Mouse (Mus musculus): Measurements from ENCODE around the gene Prss8. TPM values are rescaled to one million over a fixed set of nuclear protein-coding genes. Genes with fewer than 3 reads are reported as not detected.

Gene Prss8
- polyA plus RNA-seq (2014; fragmentation: Nextera tagmentation; extraction: Ambion mirVana): 3.4 and 4.9 TPM in 2 replicates

DNA sequence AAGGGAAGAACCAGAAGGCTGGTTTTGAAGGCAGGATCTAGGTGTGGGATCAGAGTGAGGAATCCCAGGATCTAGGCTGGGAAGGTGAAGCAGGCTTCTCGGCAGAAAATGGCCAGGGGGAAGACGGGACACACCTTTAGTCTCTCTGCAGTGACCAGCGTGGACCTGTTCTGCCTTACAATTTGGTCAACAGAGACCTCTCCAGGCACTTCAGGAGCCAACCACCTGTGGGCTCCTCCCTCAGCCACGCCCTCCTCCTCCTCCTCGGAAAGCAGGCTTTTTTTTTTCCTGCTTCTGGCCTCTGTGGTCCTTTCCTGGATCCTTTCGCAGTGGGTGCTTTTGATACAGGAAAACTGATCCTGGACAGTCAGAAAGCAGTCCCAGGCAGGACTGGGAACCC is at the start of gene Prss8:
Gene Prss8, minus strand, starts transcription at position 182 of the 400 bp plus-strand sequence.
- H3K9me3 ChIP-seq (ENCODE audit: control insufficient read depth, low read length): no peaks in the 10 kb centered on the region
- no peak within 1 kb of the TSS for H3K9ac ChIP-seq (ENCODE audit: low read depth, low read length)
- no peak for DNase-seq (ENCODE audit: low spot score)
- no peak within 1 kb of the TSS for H3K27ac ChIP-seq (ENCODE audit: low read depth, low read length)
- H3K36me3 ChIP-seq (ENCODE audit: control insufficient read depth, insufficient read depth, low read length): no peaks in the 10 kb centered on the region
- no peaks in the 10 kb centered on the region; the same call in 1 of the 2 replicates for H3K4me1 ChIP-seq (replicated peaks; ENCODE audit: control insufficient read depth, insufficient read depth, low read length)
- no peak for ATAC-seq (ENCODE audit: low FRiP score)
- peaks cover 12% of the 10 kb centered on the region for H3K27me3 ChIP-seq (ENCODE audit: control insufficient read depth, insufficient read depth, low read length)
- H3K4me2 ChIP-seq (replicated peaks; ENCODE audit: low read depth, low read length): no peak within 1 kb of the TSS
- H3K4me3 ChIP-seq (ENCODE audit: low read depth, low read length): peak within 1 kb of the TSS; percentile 14; the same call in 1 of the 2 replicates
- 8% methylated on average over 6 of the region's 6 CpGs for WGBS

DNA sequence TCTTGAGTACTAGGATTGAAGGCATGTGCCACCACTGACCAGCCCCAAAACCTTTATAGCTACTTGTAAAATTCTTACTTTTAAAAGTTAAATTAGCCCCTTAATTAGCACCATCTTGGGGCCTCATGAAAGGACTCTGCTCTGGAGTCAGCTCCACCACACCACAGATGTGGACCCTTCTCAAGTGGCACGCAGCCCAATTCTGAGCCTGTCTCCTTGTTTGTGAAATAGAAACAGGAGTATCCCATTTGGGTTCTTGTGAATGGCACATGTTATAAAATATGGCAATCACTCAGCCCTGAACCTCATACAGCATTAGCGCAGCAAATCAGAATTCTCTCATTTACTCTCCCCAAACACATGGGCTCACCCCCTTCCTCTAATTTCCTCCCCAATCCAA is 49.0 kb upstream of the Prss8 start:
- no peak overlapping the region for H3K9ac ChIP-seq (ENCODE audit: low read depth, low read length)
- ATAC-seq (ENCODE audit: low FRiP score) (no peak), DNase-seq (ENCODE audit: low spot score) (no peak)
- no peaks in the 10 kb centered on the region for H3K27me3 ChIP-seq (ENCODE audit: control insufficient read depth, insufficient read depth, low read length)
- H3K27ac ChIP-seq (ENCODE audit: low read depth, low read length): no peak overlapping the region
- peaks cover 32% of the 10 kb centered on the region for H3K36me3 ChIP-seq (ENCODE audit: control insufficient read depth, insufficient read depth, low read length)
- no peak overlapping the region for H3K4me3 ChIP-seq (ENCODE audit: low read depth, low read length)
- no peaks in the 10 kb centered on the region for H3K4me1 ChIP-seq (replicated peaks; ENCODE audit: control insufficient read depth, insufficient read depth, low read length)
- WGBS: 100% methylated on average over 2 of the region's 2 CpGs
- H3K4me2 ChIP-seq (replicated peaks; ENCODE audit: low read depth, low read length): no peak overlapping the region
- no peaks in the 10 kb centered on the region for H3K9me3 ChIP-seq (ENCODE audit: control insufficient read depth, low read length)

DNA sequence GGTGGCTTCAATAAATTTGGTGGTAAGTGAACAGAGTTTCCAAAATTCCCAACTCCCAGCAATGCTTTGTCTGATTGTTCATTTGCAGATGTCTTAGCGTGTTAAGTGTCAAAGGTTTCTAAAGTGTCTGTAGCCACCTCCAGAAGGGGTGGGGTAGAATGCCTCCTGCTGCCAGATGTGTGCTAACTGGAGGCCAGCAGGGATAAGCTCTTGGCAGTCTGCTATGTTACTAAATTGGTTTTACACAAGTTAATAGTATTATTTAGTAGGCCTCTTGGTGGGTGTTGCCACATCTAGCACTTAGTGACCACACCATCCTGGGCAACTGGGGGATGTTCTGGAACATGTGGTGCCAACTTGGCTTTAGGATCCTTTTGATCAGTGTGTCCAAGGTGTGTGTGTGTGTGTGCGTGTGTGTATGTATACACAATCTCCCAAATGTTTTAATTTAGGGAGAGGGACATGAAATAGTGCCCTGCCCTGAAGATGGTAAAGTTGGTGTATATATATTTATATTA is 44.6 kb upstream of the Prss8 start:
- H3K4me1 ChIP-seq (replicated peaks; ENCODE audit: control insufficient read depth, insufficient read depth, low read length): no peaks in the 10 kb centered on the region
- ATAC-seq (ENCODE audit: low FRiP score): no peak
- 82% methylated on average over 2 of the region's 2 CpGs for WGBS
- H3K36me3 ChIP-seq (ENCODE audit: control insufficient read depth, insufficient read depth, low read length): peaks cover 39% of the 10 kb centered on the region
- H3K27ac ChIP-seq (ENCODE audit: low read depth, low read length): no peak overlapping the region
- no peaks in the 10 kb centered on the region for H3K27me3 ChIP-seq (ENCODE audit: control insufficient read depth, insufficient read depth, low read length)
- no peak for DNase-seq (ENCODE audit: low spot score)
- H3K4me3 ChIP-seq (ENCODE audit: low read depth, low read length): no peak overlapping the region
- H3K4me2 ChIP-seq (replicated peaks; ENCODE audit: low read depth, low read length): no peak overlapping the region
- H3K9ac ChIP-seq (ENCODE audit: low read depth, low read length): no peak overlapping the region
- H3K9me3 ChIP-seq (ENCODE audit: control insufficient read depth, low read length): no peaks in the 10 kb centered on the region

DNA sequence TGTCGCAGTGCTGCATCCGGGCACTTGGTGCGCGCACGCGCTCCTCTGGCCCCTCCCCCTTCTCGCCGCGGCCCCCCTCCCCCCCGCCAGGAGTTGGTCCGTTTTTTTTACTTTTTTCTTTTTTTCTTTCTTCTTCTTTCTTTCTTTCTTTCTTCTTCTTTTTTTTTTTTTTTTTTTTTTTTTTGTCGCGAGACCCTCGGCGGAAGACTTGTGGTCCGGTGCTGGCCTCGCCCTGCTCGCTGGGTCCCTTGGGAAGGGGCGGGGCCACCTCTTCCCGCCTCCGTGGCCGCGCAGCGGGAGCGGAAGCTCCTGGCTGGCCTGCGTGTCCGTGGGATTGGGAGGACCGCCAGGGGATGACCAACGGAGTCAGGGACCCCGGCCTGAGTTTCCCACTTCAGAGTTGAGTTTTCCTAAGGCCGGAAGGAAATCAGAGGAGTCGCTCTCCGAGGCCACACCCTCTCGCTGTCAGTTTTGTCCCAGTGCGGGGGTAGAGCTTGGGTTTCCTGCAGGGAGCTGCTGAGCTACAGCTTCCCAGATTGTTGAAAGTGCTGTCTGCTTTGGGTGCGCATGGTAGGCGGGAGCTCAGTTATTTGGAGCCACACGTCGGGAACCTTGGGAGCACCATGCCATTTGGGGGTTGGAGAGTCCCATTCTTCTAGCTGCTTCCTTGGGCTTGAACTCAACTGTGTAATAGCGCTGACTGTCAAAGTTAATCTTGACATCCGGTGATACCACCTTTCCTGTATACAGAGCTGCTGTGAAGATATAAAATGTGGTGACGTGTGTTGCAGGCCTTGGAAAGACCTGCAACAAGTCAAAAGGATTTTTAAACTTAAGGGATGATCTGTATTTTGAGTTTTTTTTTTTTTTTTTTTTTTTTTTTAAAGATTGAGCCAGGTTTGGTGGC is 38.3 kb upstream of the Prss8 start:
- peak; percentile 86 for DNase-seq (ENCODE audit: low spot score)
- Histone ChIP-seq H3K4me3 (ENCODE audit: low read depth, low read length) (peak overlapping the region; percentile 98), H3K36me3 (ENCODE audit: control insufficient read depth, insufficient read depth, low read length) (peaks cover 23% of the 10 kb centered on the region), H3K9ac (ENCODE audit: low read depth, low read length) (peak overlapping the region; percentile 99), H3K4me2 (replicated peaks; ENCODE audit: low read depth, low read length) (peak overlapping the region; percentile 54), H3K9me3 (ENCODE audit: control insufficient read depth, low read length) (no peaks in the 10 kb centered on the region), H3K27me3 (ENCODE audit: control insufficient read depth, insufficient read depth, low read length) (no peaks in the 10 kb centered on the region), H3K4me1 (replicated peaks; ENCODE audit: control insufficient read depth, insufficient read depth, low read length) (0 out of 2 replicates have a peak, but pooled peaks cover 2% of the 10 kb centered on the region), H3K27ac (ENCODE audit: low read depth, low read length) (peak overlapping the region; percentile 95)
- whole genome bisulfite sequencing: 1% methylated on average over 30 of the region's 42 CpGs
- ATAC-seq (ENCODE audit: low FRiP score): peak; percentile 50

DNA sequence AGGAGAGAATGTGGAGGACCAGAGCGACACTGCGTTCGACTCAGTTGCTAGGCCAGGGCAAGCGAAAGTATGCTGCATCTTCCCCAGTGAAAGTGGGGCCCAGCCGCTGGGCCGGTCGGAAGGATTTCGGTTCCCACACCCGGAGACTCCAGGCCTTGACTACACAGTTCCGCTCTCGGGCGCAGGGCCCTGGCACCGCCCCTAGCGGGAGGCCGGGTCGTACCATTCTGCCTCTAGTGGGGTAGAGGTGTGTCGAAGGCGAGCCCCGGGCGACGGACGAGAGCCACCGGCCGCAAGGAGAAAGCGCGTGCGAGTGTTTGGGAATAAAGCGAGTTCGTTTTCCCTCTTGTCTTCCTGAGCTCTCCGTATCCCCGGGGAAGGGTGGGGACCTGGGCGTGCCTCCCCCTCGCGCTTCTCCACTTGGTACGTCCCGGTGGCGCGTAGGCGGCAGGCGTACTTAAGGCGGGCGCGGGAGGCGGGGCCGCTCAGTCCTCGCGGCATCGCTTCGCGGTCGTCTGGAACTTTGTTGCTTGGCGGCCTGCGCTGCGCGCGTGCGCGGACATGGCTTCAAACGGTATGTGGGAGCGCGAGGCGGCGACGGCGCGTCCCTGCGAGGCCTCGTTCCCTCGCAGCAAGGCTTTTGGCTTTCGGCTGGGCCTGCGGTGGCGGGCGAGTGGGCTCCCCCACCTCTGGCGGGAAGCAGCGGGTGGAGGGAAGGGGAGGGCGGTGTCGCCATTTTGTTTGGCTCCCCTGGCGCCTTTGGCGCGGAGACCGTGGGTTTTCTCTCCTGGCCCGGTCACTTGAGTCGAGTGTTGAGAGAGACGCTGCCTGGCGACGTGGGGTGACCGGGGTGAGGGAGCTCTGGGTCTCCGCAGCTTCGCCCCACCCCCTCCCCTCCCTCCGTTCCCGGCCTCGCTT is 37.4 kb upstream of the Prss8 start, which contains the start of gene Fus:
Gene Fus, plus strand, starts transcription at position 454 of the 918 bp plus-strand sequence.
- peak within 1 kb of the TSS; percentile 98 for H3K4me3 ChIP-seq (ENCODE audit: low read depth, low read length)
- H3K9me3 ChIP-seq (ENCODE audit: control insufficient read depth, low read length): no peaks in the 10 kb centered on the region
- ATAC-seq (ENCODE audit: low FRiP score) (peak; percentile 96), DNase-seq (ENCODE audit: low spot score) (peak; percentile 94)
- 0 out of 2 replicates have a peak, but pooled peaks cover 2% of the 10 kb centered on the region for H3K4me1 ChIP-seq (replicated peaks; ENCODE audit: control insufficient read depth, insufficient read depth, low read length)
- peak within 1 kb of the TSS; percentile 54 for H3K4me2 ChIP-seq (replicated peaks; ENCODE audit: low read depth, low read length)
- peak within 1 kb of the TSS; percentile 99 for H3K9ac ChIP-seq (ENCODE audit: low read depth, low read length)
- H3K36me3 ChIP-seq (ENCODE audit: control insufficient read depth, insufficient read depth, low read length): peaks cover 19% of the 10 kb centered on the region
- H3K27me3 ChIP-seq (ENCODE audit: control insufficient read depth, insufficient read depth, low read length): no peaks in the 10 kb centered on the region
- 0% methylated on average over 89 of the region's 92 CpGs for WGBS
- peak within 1 kb of the TSS; percentile 95 for H3K27ac ChIP-seq (ENCODE audit: low read depth, low read length)

DNA sequence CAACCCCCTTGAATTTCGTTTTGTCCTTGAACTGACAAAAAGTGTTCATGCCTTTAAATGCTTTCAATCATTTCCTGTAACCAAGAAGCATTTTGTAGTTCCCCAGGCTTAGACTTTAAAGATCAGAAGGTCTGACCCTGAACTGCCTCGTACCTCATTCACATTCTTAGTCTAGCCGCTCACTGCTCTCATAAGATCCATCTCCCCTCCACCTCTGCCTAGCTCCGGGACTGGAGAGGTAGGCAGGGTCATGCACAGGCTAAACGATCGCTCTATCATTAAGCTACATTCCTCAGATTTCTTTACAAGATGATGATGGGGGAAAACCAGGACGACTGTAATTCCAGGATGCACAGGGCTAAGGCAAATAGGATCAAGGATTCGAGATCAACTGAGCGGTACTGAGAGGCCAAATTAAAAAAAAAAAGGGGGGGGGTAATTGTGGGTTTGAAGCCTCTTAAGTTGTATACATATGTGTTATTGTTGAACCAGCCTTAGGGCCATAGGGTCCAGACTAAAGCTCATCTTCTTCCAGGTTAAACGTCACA is 36.5 kb upstream of the Prss8 start:
- 0 out of 2 replicates have a peak, but pooled peaks cover 2% of the 10 kb centered on the region for H3K4me1 ChIP-seq (replicated peaks; ENCODE audit: control insufficient read depth, insufficient read depth, low read length)
- H3K27ac ChIP-seq (ENCODE audit: low read depth, low read length): peak overlapping the region; percentile 95
- no peaks in the 10 kb centered on the region for H3K27me3 ChIP-seq (ENCODE audit: control insufficient read depth, insufficient read depth, low read length)
- WGBS: 16% methylated on average over 10 of the region's 10 CpGs
- H3K9me3 ChIP-seq (ENCODE audit: control insufficient read depth, low read length): no peaks in the 10 kb centered on the region
- DNase-seq (ENCODE audit: low spot score) (no peak), ATAC-seq (ENCODE audit: low FRiP score) (no peak; the same call in 1 of the 2 replicates)
- H3K4me2 ChIP-seq (replicated peaks; ENCODE audit: low read depth, low read length): peak overlapping the region; percentile 54
- peaks cover 13% of the 10 kb centered on the region for H3K36me3 ChIP-seq (ENCODE audit: control insufficient read depth, insufficient read depth, low read length)
- peak overlapping the region; percentile 98 for H3K4me3 ChIP-seq (ENCODE audit: low read depth, low read length)
- H3K9ac ChIP-seq (ENCODE audit: low read depth, low read length): peak overlapping the region; percentile 99

DNA sequence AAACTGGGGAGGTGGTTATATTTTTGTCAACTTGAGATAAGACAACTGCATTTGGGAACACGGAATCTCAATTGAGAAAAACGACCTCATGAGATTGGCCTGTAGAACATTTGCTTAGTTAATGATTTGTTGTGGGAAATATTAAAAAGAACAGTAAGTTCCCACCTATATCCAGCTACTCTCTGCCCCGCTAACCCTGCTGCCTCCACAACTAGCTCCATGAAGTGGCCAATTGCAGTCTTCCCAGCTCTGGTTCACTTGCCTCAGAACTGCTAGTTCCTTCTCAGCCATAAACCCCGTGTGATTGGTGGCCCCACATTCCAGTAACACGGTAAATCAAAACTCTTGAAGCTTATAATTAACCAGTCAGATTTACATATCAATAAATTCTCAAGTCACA is 29.5 kb upstream of the Prss8 start:
- no peak overlapping the region for H3K9ac ChIP-seq (ENCODE audit: low read depth, low read length)
- H3K9me3 ChIP-seq (ENCODE audit: control insufficient read depth, low read length): no peaks in the 10 kb centered on the region
- WGBS: 71% methylated on average over 5 of the region's 5 CpGs
- no peak overlapping the region for H3K27ac ChIP-seq (ENCODE audit: low read depth, low read length)
- DNase-seq (ENCODE audit: low spot score) (no peak), ATAC-seq (ENCODE audit: low FRiP score) (no peak)
- H3K4me2 ChIP-seq (replicated peaks; ENCODE audit: low read depth, low read length): no peak overlapping the region
- no peaks in the 10 kb centered on the region for H3K36me3 ChIP-seq (ENCODE audit: control insufficient read depth, insufficient read depth, low read length)
- H3K4me1 ChIP-seq (replicated peaks; ENCODE audit: control insufficient read depth, insufficient read depth, low read length): no peaks in the 10 kb centered on the region
- H3K27me3 ChIP-seq (ENCODE audit: control insufficient read depth, insufficient read depth, low read length): no peaks in the 10 kb centered on the region
- no peak overlapping the region for H3K4me3 ChIP-seq (ENCODE audit: low read depth, low read length)
